Mouse (Mus musculus) midbrain, embryonic 16.5 days (tissue): ENCODE results near the gene Thbs1. TPM values are rescaled to one million over a fixed set of nuclear protein-coding genes. Genes with fewer than 3 reads are reported as not detected.

Source experiments
- ATAC-seq: fragments of 200-750 bp; cut with Nextera tagmentation; 2 replicates; pipeline ENCODE4 v1.8.0; 2017; ENCODE audit warnings: moderate TSS enrichment
- H3K27ac ChIP-seq: fragments of 300-500 bp; sonication (generic); 2 replicates; pipeline ENCODE4 v1.5.1; 2014; ENCODE audit warnings: mild to moderate bottlenecking, low read length, mixed read lengths
- H3K27me3 ChIP-seq: fragments of 300-500 bp; sonication (generic); 2 replicates; pipeline ENCODE4 v1.6.1; 2014; ENCODE audit warnings: low read depth, low read length, mixed read lengths; ENCODE audit not compliant: control insufficient read depth, insufficient read depth
- H3K36me3 ChIP-seq: fragments of 300-500 bp; sonication (generic); 2 replicates; pipeline ENCODE4 v1.6.1; 2014; ENCODE audit warnings: mild to moderate bottlenecking, low read length, moderate library complexity, mixed read lengths; ENCODE audit not compliant: control insufficient read depth, insufficient read depth
- H3K4me1 ChIP-seq: fragments of 300-500 bp; sonication (generic); 2 replicates; pipeline ENCODE4 v1.6.1; 2014; ENCODE audit warnings: mild to moderate bottlenecking, low read length, mixed read lengths; ENCODE audit not compliant: control insufficient read depth, insufficient read depth
- H3K4me2 ChIP-seq: fragments of 300-500 bp; sonication (generic); 2 replicates; pipeline ENCODE4 v1.6.1; 2014; ENCODE audit warnings: mild to moderate bottlenecking, low read length, mixed read lengths
- H3K4me3 ChIP-seq: fragments of 300-500 bp; sonication (generic); 2 replicates; pipeline ENCODE4 v1.5.1; 2014; ENCODE audit warnings: low read depth, mild to moderate bottlenecking, low read length, moderate library complexity, mixed read lengths
- H3K9ac ChIP-seq: fragments of 300-500 bp; sonication (generic); 2 replicates; pipeline ENCODE4 v1.6.1; 2014; ENCODE audit warnings: low read depth, low read length, mixed read lengths
- H3K9me3 ChIP-seq: fragments of 300-500 bp; sonication (generic); replicated peaks from 2 replicates; pipeline ENCODE4 v1.6.1; 2014; ENCODE audit warnings: mild to moderate bottlenecking, low read length, mixed read lengths; ENCODE audit not compliant: control insufficient read depth, poor library complexity, severe bottlenecking
- WGBS: fragments of 180-500 bp; shearing (Covaris S2); extraction: QIAGEN DNeasy Blood & Tissue Kit; methylation state at CpG from one replicate; pipeline ENCODE4 v1.1.7; 2014; 5-methylcytosine and 5-hydroxymethylcytosine counted together
- polyA plus RNA-seq: library from polyadenylated mRNA; unstranded; fragments of >200 nt; fragmentation: Nextera tagmentation; extraction: Ambion mirVana; gene quantifications from 2 replicates; pipeline ENCODE4 v1.2.1, GENCODE M21; 2015

Thbs1 gene
- polyA plus RNA-seq, 1 experiment from 2014 or later: 5.8 TPM

DNA sequence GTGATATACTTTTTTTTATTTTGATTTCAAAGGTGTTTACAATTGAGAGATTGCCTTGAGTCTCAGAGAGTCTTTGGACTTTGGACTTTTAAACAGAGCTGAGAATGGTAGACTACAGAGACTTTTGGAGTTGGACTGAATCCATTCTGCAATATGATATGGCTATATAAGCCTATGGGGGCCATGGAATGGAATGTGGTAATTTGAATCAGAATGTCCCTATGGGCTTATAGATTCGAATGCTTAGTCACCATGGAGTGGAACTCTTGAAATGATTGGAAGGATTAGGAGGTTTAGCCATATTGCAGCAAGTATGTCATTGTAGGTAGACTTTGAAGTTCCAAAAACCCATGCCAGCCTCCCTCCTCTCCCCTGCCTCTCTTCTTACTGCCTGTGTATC, 56.5 kb downstream of the Thbs1 start:
- H3K36me3 ChIP-seq: no peaks in the 10 kb centered on the region
- H3K27me3 ChIP-seq: no peaks in the 10 kb centered on the region
- H3K27ac ChIP-seq: no peak overlapping the region
- no peak overlapping the region for H3K4me2 ChIP-seq
- H3K4me3 ChIP-seq: no peak overlapping the region
- 39% methylated on average over 1 of the region's 1 CpGs for WGBS
- no peak for ATAC-seq
- no peaks in the 10 kb centered on the region for H3K9me3 ChIP-seq
- H3K9ac ChIP-seq: no peak overlapping the region
- H3K4me1 ChIP-seq: no peaks in the 10 kb centered on the region

DNA sequence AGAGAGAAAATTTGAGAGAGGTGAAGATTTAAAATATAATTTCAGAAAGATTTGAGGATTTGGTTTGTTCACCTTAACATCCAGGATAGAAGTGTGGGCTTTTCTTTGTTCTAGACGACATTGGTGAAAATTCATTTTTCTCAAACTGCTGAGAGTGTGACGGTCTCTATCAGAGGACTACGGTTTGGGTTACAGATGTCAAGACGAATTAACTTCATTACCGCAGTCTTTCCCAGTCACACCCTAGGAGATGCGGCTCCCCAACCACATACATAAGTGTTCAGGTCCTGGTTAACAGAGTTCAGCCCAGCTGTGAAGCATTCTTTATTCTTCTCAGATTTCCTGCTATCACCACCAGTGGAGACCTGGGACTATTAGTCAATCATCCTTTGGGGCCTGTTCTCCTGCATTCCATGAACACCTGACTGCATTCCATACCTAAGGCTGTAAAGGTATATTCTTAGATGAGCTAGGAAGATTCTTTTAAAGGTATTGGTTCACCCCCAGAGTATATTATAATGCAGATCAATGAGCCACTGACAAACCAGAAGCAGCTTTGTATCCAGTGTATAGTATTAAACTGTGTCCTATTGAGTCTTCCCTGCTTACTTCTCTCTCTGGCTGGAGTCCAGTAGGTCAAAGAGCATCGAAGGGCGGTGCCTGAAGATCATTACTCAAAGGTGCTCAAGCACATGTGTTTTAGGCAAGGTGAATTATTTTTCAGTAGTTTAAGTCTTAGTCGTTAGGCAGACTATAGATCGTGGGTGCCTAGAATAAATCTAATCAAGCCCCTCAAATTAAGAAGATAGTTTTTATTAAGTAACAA, 63.1 kb downstream of the Thbs1 start:
- 68% methylated on average over 10 of the region's 10 CpGs for WGBS
- no peak overlapping the region for H3K27ac ChIP-seq
- H3K36me3 ChIP-seq: no peaks in the 10 kb centered on the region
- H3K4me2 ChIP-seq: no peak overlapping the region
- H3K27me3 ChIP-seq: no peaks in the 10 kb centered on the region
- H3K9me3 ChIP-seq: no peaks in the 10 kb centered on the region
- peaks cover 2% of the 10 kb centered on the region; the same call in 1 of the 2 replicates for H3K4me1 ChIP-seq
- no peak overlapping the region for H3K4me3 ChIP-seq
- no peak overlapping the region for H3K9ac ChIP-seq
- ATAC-seq: no peak

Other genes with a start within 250 kb of the Thbs1 start
- 2.6 and 3.6 TPM in 2 replicates for gene Fsip1, start 145.1 kb downstream of the Thbs1 start, polyA plus RNA-seq